26 mouse cellular contexts compared by ENCODE assay signal in the genomic region with DNA sequence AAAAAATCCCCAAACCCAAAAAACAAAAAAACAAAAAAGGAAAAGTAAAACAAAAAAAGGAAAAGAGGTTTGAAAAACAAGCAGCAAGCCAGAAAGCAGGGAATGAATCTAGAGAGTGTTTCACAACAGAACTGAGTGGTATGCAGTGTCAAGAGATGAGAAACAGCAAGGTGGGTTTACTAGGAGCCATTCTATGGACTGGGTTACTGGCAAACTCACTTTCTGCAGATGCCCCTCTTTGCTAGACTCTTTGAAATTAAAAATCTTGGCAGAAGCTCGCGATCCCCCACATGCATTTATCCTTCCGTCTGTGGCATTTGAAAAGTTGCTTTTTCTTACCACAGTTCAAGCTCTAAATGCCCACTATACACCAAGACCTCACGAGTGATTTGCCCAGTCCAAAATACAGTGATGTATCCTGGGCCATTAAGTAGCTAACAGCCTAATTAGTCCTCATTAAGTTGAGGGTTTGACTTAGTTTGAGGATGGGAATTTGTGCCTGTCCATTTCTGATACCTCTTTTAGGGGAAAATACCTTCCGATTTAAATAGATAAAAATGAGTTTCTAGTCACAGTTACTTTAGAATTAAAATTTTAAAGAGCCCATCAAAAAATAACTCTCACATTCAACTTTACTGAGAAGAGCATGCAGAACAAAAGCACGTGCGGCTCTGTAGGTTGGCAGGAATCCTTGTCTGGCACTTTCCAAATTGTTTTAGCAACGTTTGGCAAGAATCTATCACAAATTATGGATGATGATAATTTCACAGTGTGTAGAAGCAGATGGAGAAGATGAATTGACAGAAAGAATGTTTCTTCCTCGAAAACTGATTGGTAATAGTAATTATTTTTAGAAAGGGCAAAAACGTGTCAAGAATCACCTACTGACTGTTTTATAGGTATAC.
DNase-seq lines count a peak whose midpoint lies in the region; ATAC-seq and TF ChIP-seq lines count a peak whose summit lies in the region.
"Had no signal": no experiment of that assay in that cellular context is flagged by ENCODE, and none has a peak within 500 bp of the region (broad histone marks: within the 10 kb centered on the region; RNA-seq: fewer than 3 reads in every experiment).

No protein-coding gene starts in this region.

- H3K4me2 ChIP-seq in hindbrain, postnatal 0 days (ENCODE audit: low read depth, low read length) = no peak overlapping the region
- no peak overlapping the region for H3K4me2 ChIP-seq in hindbrain, embryonic 16.5 days (ENCODE audit: low read length)
- H3K4me2 ChIP-seq in heart, embryonic 12.5 days = no peak overlapping the region
- H3K4me2 ChIP-seq: heart, embryonic 15.5 days; hindbrain, embryonic 13.5 days; intestine, embryonic 15.5 days; lung, embryonic 14.5 days; midbrain, embryonic 15.5 days; neural tube, embryonic 13.5 days; stomach, embryonic 15.5 days had no signal

- H3K36me3 ChIP-seq in hindbrain, postnatal 0 days (ENCODE audit: insufficient read depth, low read length) = no peaks in the 10 kb centered on the region
- H3K36me3 ChIP-seq in hindbrain, embryonic 16.5 days (ENCODE audit: control insufficient read depth, insufficient read depth, low read length) = no peaks in the 10 kb centered on the region
- H3K36me3 ChIP-seq in heart, embryonic 12.5 days = no peaks in the 10 kb centered on the region
- H3K36me3 ChIP-seq: heart, embryonic 15.5 days; hindbrain, embryonic 13.5 days; intestine, embryonic 15.5 days; midbrain, embryonic 15.5 days; neural tube, embryonic 13.5 days; stomach, embryonic 15.5 days had no signal

- H3K4me1 ChIP-seq in hindbrain, postnatal 0 days (ENCODE audit: insufficient read depth, low read length) = no peaks in the 10 kb centered on the region
- no peaks in the 10 kb centered on the region for H3K4me1 ChIP-seq in hindbrain, embryonic 16.5 days (ENCODE audit: control insufficient read depth, insufficient read depth, low read depth, low read length)
- H3K4me1 ChIP-seq in heart, embryonic 12.5 days (replicated peaks) = no peaks in the 10 kb centered on the region
- H3K4me1 ChIP-seq: heart, embryonic 15.5 days; hindbrain, embryonic 13.5 days; intestine, embryonic 15.5 days; midbrain, embryonic 15.5 days; neural tube, embryonic 13.5 days; stomach, embryonic 15.5 days had no signal

- H3K9ac ChIP-seq in hindbrain, postnatal 0 days (replicated peaks; ENCODE audit: low read length) = no peak overlapping the region
- no peak overlapping the region for H3K9ac ChIP-seq in hindbrain, embryonic 16.5 days (ENCODE audit: low read depth, low read length)
- H3K9ac ChIP-seq in heart, embryonic 12.5 days = no peak overlapping the region
- H3K9ac ChIP-seq: heart, embryonic 15.5 days; hindbrain, embryonic 13.5 days; intestine, embryonic 15.5 days; liver, embryonic 14.5 days; lung, embryonic 14.5 days; midbrain, embryonic 15.5 days; neural tube, embryonic 13.5 days; stomach, embryonic 15.5 days had no signal

- ATAC-seq in hindbrain, postnatal 0 days = no peak
- no peak for ATAC-seq in hindbrain, embryonic 16.5 days
- ATAC-seq in heart, embryonic 12.5 days (ENCODE audit: insufficient number of reproducible peaks, low FRiP score) = no peak
- ATAC-seq: intestine, embryonic 15.5 days; midbrain, embryonic 15.5 days had no signal

- no peak overlapping the region for H3K4me3 ChIP-seq in hindbrain, postnatal 0 days (ENCODE audit: low read length)
- H3K4me3 ChIP-seq in hindbrain, embryonic 16.5 days (ENCODE audit: low read length) = no peak overlapping the region
- no peak overlapping the region for H3K4me3 ChIP-seq in heart, embryonic 12.5 days
- H3K4me3 ChIP-seq: gastrocnemius, adult 2 months; heart, embryonic 15.5 days; hindbrain, embryonic 13.5 days; intestine, embryonic 15.5 days; layer of hippocampus, adult 2 months; midbrain, embryonic 15.5 days; myocyte; neural tube, embryonic 13.5 days; stomach, embryonic 15.5 days had no signal

- TF ChIP-seq CTCF in hindbrain, postnatal 0 days (IDR thresholded peaks at IDR 0.05; ENCODE audit: low read depth) = no peak
- no peak for TF ChIP-seq CTCF in brain, embryonic 14.5 days (IDR thresholded peaks at IDR 0.05; ENCODE audit: borderline replicate concordance, extremely low read depth, insufficient read depth, insufficient read length)

- peak; percentile 14 for DNase-seq in hindbrain, postnatal 0 days (ENCODE audit: low spot score)
- peak; percentile 54 for DNase-seq in brain, adult 2 months (ENCODE audit: low read depth, low spot score)
- DNase-seq in brain, embryonic 14.5 days (ENCODE audit: low read depth) = peak; percentile 86
- peak; percentile 34 for DNase-seq in layer of hippocampus, adult 9-11 months
- DNase-seq in embryo, embryonic 10.5 days (ENCODE audit: low spot score) = no peak
- DNase-seq: adrenal gland, postnatal 10 days; cerebellum, adult 9-11 months; gastrocnemius, adult 2 months; heart, postnatal 36 days; kidney, adult 9 months; kidney, postnatal 14 days; lung, embryonic 14.5 days; lung, postnatal 4 days; thymus, adult 18-20 months; thymus, postnatal 4 days had no signal

- no peaks in the 10 kb centered on the region for H3K9me3 ChIP-seq in hindbrain, postnatal 0 days (ENCODE audit: low read length)
- no peaks in the 10 kb centered on the region for H3K9me3 ChIP-seq in hindbrain, embryonic 16.5 days (ENCODE audit: control insufficient read depth, low read length)
- no peaks in the 10 kb centered on the region for H3K9me3 ChIP-seq in heart, embryonic 12.5 days (replicated peaks)
- H3K9me3 ChIP-seq: heart, embryonic 15.5 days; hindbrain, embryonic 13.5 days; intestine, embryonic 15.5 days; midbrain, embryonic 15.5 days; neural tube, embryonic 13.5 days; stomach, embryonic 15.5 days had no signal

- no peak for TF ChIP-seq POLR2A in brain, embryonic 14.5 days (IDR thresholded peaks at IDR 0.05; ENCODE audit: borderline replicate concordance, extremely low read depth, insufficient read depth, insufficient read length, poor library complexity, severe bottlenecking)

- H3K27me3 ChIP-seq in hindbrain, postnatal 0 days (ENCODE audit: insufficient read depth, low read length) = no peaks in the 10 kb centered on the region
- H3K27me3 ChIP-seq in hindbrain, embryonic 16.5 days (replicated peaks; ENCODE audit: control insufficient read depth, insufficient read depth, low read length) = no peaks in the 10 kb centered on the region
- H3K27me3 ChIP-seq in heart, embryonic 12.5 days (replicated peaks) = no peaks in the 10 kb centered on the region
- H3K27me3 ChIP-seq: heart, embryonic 15.5 days; hindbrain, embryonic 13.5 days; intestine, embryonic 15.5 days; midbrain, embryonic 15.5 days; neural tube, embryonic 13.5 days; stomach, embryonic 15.5 days had no signal

- 63% methylated on average over 10 of the region's 10 CpGs for WGBS in hindbrain, postnatal 0 days
- WGBS in hindbrain, embryonic 16.5 days = 67% methylated on average over 10 of the region's 10 CpGs
- 80% methylated on average over 10 of the region's 10 CpGs for WGBS in heart, embryonic 12.5 days

- H3K27ac ChIP-seq in hindbrain, postnatal 0 days = no peak overlapping the region
- no peak overlapping the region for H3K27ac ChIP-seq in hindbrain, embryonic 16.5 days (ENCODE audit: low read depth, low read length)
- H3K27ac ChIP-seq in heart, embryonic 12.5 days (ENCODE audit: poor library complexity, severe bottlenecking) = no peak overlapping the region
- H3K27ac ChIP-seq: gastrocnemius, adult 2 months; heart, embryonic 15.5 days; hindbrain, embryonic 13.5 days; intestine, embryonic 15.5 days; layer of hippocampus, adult 2 months; liver, embryonic 14.5 days; midbrain, embryonic 15.5 days; neural tube, embryonic 13.5 days; stomach, embryonic 15.5 days had no signal
